Mouse (Mus musculus) bone marrow, adult 2 months (tissue): ENCODE data around the gene Tmem186.

Experiments used
- CTCF ChIP-seq: fragments of 200-500 bp; IDR thresholded peaks from 2 replicates; pipeline ENCODE4 v1.5.1; 2011; ENCODE audit warnings: low read length, control low read depth; ENCODE audit not compliant: control insufficient read depth, insufficient read depth
- POLR2A ChIP-seq: fragments of 200-500 bp; IDR thresholded peaks from 2 replicates; pipeline ENCODE4 v1.6.1; 2011; ENCODE audit warnings: low read depth, mild to moderate bottlenecking, control low read depth, low read length, borderline replicate concordance; ENCODE audit not compliant: control insufficient read depth

- peak; percentile 14; the same call in 1 of the 2 replicates for TF ChIP-seq CTCF
- TF ChIP-seq POLR2A, result peak; percentile 52
Observed at GRCm38 (mm10) chr16:8637217-8638051, at the start of gene Tmem186, which contains the start of gene Pmm2.
